ENCODE assay signal across 9 mouse cellular contexts in the genomic region with DNA sequence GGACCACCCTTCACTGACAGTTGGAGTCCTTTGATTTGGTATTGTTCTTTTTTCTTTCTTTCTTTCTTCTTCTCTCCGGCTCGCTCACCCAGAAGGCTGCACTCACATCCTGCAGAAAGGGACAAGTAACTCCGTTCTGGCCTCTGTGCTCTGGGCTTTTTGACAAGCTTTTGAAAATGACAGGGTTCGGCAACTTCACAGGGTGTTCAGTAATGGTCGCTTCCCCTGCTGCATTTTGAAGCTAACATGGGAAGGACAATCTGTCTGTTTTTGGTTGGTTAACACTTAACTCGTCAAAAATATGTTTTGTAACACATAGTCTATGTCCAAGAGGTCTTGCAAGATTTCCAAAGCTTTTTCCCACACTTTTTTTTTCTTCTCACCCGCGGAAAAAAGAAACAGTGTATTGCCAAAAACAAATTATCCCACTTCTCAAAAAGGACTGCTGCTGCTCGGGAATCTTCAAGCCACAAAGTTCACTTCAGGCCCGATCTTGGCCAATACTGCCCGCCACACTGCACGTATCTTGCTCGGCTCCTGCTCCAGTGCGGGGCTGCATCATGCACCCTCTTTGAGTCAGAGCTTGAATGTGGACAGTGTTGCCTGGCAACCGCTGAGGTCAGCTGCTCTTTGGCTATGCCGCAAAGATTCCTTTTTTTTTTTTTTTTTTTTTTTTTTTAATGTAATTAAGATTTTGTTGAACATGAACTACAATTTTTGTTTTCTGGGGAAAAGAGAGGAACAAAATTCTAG.
DNase-seq lines count a peak whose midpoint lies in the region; ATAC-seq lines count a peak whose summit lies in the region.
"Had no signal": no experiment of that assay in that cellular context is flagged by ENCODE, and none has a peak within 500 bp of the region (broad histone marks: within the 10 kb centered on the region; RNA-seq: fewer than 3 reads in every experiment).

No protein-coding gene starts in this region.

- no peaks in the 10 kb centered on the region for H3K36me3 ChIP-seq in embryonic facial prominence, embryonic 11.5 days (replicated peaks; ENCODE audit: control insufficient read depth, insufficient read depth, low read depth, low read length)
- no peaks in the 10 kb centered on the region for H3K36me3 ChIP-seq in hindbrain, embryonic 15.5 days

- DNase-seq in frontal cortex, postnatal 25 days (ENCODE audit: low spot score in 2 of 2) = no peak
- peak; percentile 64 for DNase-seq in 3T3-L1 (ENCODE audit: low read depth, low spot score)
- DNase-seq in embryonic facial prominence, embryonic 11.5 days (ENCODE audit: low spot score) = peak; percentile 29
- peak; percentile 0 for DNase-seq in retina, adult 2 months (ENCODE audit: low read depth, low spot score)
- no peak for DNase-seq in spleen, postnatal 4 days (ENCODE audit: low spot score in 2 of 2)
- no peak for DNase-seq in ovary, postnatal 10 days (ENCODE audit: low spot score)

- no peaks in the 10 kb centered on the region for H3K4me1 ChIP-seq in embryonic facial prominence, embryonic 11.5 days (ENCODE audit: control insufficient read depth, insufficient read depth, low read length)
- no peaks in the 10 kb centered on the region; the same call in 1 of the 2 replicates for H3K4me1 ChIP-seq in hindbrain, embryonic 15.5 days (replicated peaks)

- peak; percentile 83 for ATAC-seq in frontal cortex, adult (ENCODE audit: low TSS enrichment)
- ATAC-seq in embryonic facial prominence, embryonic 11.5 days (replicated peaks; ENCODE audit: insufficient number of reproducible peaks, low FRiP score, low TSS enrichment, low read depth) = 0 out of 2 replicates have a peak, but pooled peaks have one; percentile 56
- ATAC-seq in hindbrain, embryonic 15.5 days (ENCODE audit: low FRiP score, low read depth) = peak; percentile 88

- WGBS in embryonic facial prominence, embryonic 11.5 days = 68% methylated on average over 16 of the region's 16 CpGs
- WGBS in hindbrain, embryonic 15.5 days = 36% methylated on average over 16 of the region's 16 CpGs

- no peak overlapping the region for H3K4me3 ChIP-seq in embryonic facial prominence, embryonic 11.5 days (ENCODE audit: low read depth, low read length)
- no peak overlapping the region for H3K4me3 ChIP-seq in hindbrain, embryonic 15.5 days

- no peaks in the 10 kb centered on the region for H3K27me3 ChIP-seq in embryonic facial prominence, embryonic 11.5 days (ENCODE audit: control insufficient read depth, insufficient read depth, low read length)
- H3K27me3 ChIP-seq in hindbrain, embryonic 15.5 days = no peaks in the 10 kb centered on the region
- H3K27me3 ChIP-seq: CH12.LX had no signal

- no peak overlapping the region for H3K27ac ChIP-seq in embryonic facial prominence, embryonic 11.5 days (replicated peaks; ENCODE audit: low read depth, low read length)
- no peak overlapping the region for H3K27ac ChIP-seq in hindbrain, embryonic 15.5 days (replicated peaks)

- no peaks in the 10 kb centered on the region for H3K9me3 ChIP-seq in embryonic facial prominence, embryonic 11.5 days (replicated peaks; ENCODE audit: control insufficient read depth, low read length)
- no peaks in the 10 kb centered on the region for H3K9me3 ChIP-seq in hindbrain, embryonic 15.5 days

- H3K9ac ChIP-seq in embryonic facial prominence, embryonic 11.5 days (replicated peaks; ENCODE audit: low read length) = no peak overlapping the region
- no peak overlapping the region for H3K9ac ChIP-seq in hindbrain, embryonic 15.5 days

- H3K4me2 ChIP-seq in embryonic facial prominence, embryonic 11.5 days (ENCODE audit: low read depth, low read length) = no peak overlapping the region
- peak overlapping the region; percentile 18; the same call in 1 of the 2 replicates for H3K4me2 ChIP-seq in hindbrain, embryonic 15.5 days

Comparison
In these comparisons a context has a peak if more than half of its experiments do, and no peak if none do; other contexts are left out.
1. DNase-seq: peak in 3T3-L1 (single experiment), embryonic facial prominence, embryonic 11.5 days (single experiment) and retina, adult 2 months (single experiment); none in frontal cortex, postnatal 25 days (0 of 2), spleen, postnatal 4 days (0 of 2) and ovary, postnatal 10 days (single experiment).
2. Peak in every context shown above with its lines, with median percentiles within 50 percentile points of each other: ATAC-seq.